Mouse (Mus musculus) brain, embryonic 14.5 days (tissue): ENCODE results near the gene Fes.

ENCODE experiments used
- CTCF ChIP-seq: fragments of 200-500 bp; IDR thresholded peaks from 2 replicates; pipeline ENCODE4 v1.5.1; 2012; ENCODE audit warnings: inconsistent platforms, mild to moderate bottlenecking, moderate library complexity, borderline replicate concordance; ENCODE audit not compliant: insufficient read depth, insufficient read length; ENCODE audit errors: extremely low read depth
- POLR2A ChIP-seq: fragments of 200-500 bp; IDR thresholded peaks from 2 replicates; pipeline ENCODE4 v1.6.1; 2012; ENCODE audit warnings: mild to moderate bottlenecking, inconsistent platforms, borderline replicate concordance; ENCODE audit not compliant: poor library complexity, insufficient read depth, insufficient read length, severe bottlenecking; ENCODE audit errors: extremely low read depth

DNA sequence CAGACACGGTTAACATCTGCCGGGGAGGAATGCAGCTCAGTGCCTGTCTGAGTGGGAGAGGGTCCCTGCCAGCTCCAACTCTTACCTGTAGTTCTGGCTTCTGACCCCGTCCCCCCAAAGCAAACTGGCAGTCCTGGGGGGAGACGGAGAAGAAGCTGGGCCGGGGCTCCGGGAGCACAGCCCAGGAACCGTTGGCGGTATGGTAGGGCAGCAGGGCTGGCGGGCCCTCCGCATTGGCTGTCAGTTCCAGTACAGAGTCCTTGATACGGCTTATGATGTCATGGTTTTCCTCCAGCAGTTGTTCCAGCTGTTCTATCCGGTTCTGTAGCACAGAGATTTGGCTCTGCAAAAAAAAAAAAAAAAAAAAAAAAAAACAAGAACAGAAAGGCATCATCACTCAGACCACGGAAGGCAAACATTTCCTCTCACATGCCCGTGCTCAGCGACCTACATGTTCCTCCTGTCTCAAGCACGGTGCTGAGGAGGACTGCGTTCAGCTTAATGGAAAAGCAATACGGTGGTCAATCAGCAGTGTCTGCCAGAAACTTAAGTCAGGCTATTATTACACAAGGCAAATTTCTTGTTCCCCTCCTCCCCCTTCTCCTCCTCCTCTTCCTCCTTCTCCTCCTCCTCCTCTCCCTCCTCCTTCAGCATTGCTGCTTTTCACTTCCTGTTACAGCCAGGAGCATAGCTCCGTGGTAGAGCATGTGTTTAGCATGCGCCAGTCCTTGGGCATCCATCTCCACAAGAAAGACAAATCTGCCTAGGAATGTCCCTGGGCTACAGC is 18.9 kb downstream of the Fes start:
- TF ChIP-seq POLR2A (no peak), CTCF (no peak)
